Mouse (Mus musculus): ENCODE data around the gene Olfr748.
"Not testable (repeated sequence)": the region's sequence is repeated elsewhere in the genome, so short reads cannot be mapped to it uniquely, and the experiment has no call there.

The Olfr748 gene

GRCm38 (mm10) chr14:50707073-50707472, at the start of gene Olfr748:
Olfr748 (plus strand) TSS chr14:50707373.
- DNase-seq (ENCODE audit: low spot score in 2 of 2): no peak

GRCm38 (mm10) chr14:50693106-50693505, 14.1 kb upstream of the Olfr748 start, which contains the start of gene Olfr747:
Olfr747 (minus strand) TSS chr14:50693206.
- DNase-seq (ENCODE audit: low spot score in 2 of 2): no peak

- not testable (repeated sequence) for DNase-seq (ENCODE audit: low spot score in 2 of 2)
These were observed 12.7 kb downstream of the Olfr748 start for GRCm38 (mm10) chr14:50719875-50720274.

GRCm38 (mm10) chr14:50722371-50722770, 15.2 kb downstream of the Olfr748 start:
- not testable (repeated sequence) for DNase-seq (ENCODE audit: low spot score in 2 of 2)

- no peak for DNase-seq (ENCODE audit: low spot score in 2 of 2)
These were observed 33.2 kb downstream of the Olfr748 start for GRCm38 (mm10) chr14:50740334-50740733.

GRCm38 (mm10) chr14:50741584-50741983, 34.4 kb downstream of the Olfr748 start:
- no peak for DNase-seq (ENCODE audit: low spot score in 2 of 2)

- no peak for DNase-seq (ENCODE audit: low spot score in 2 of 2)
These were observed 37.8 kb downstream of the Olfr748 start, which contains the start of gene Olfr749 for GRCm38 (mm10) chr14:50744994-50745393. Olfr749 (minus strand) TSS chr14:50745094.

- no peak for DNase-seq (ENCODE audit: low spot score in 2 of 2)
These were observed 51.4 kb downstream of the Olfr748 start for GRCm38 (mm10) chr14:50758416-50759085.

Data from urinary bladder, postnatal 4 days (tissue).